Mouse (Mus musculus) retina, postnatal 7 days (tissue): ENCODE data around the gene Tcf12.

Experiments
- DNase-seq: peaks from one replicate; pipeline ENCODE4 v3.0.0-alpha.2; 2012; ENCODE audit warnings: low read depth, low spot score

The Tcf12 gene

DNA sequence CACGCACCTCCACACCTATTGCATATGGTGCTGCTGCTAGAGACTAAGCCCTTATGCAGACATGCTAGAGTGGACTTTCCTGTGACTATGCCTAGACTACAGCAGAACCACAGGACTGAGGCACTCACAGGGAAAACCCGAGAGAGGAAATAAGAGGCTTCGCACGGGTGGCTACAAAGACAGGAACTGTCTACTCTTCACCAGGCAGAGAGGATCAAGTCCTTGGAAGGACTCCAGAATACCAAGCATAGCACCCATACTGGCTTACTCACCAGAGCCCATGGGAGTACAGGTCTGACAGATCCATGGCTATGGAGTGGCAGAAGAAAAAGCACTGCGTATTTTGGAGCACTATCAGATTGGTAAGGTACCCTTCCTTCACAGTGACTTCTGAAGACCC is 269.8 kb downstream of the Tcf12 start:
- no peak for DNase-seq

DNA sequence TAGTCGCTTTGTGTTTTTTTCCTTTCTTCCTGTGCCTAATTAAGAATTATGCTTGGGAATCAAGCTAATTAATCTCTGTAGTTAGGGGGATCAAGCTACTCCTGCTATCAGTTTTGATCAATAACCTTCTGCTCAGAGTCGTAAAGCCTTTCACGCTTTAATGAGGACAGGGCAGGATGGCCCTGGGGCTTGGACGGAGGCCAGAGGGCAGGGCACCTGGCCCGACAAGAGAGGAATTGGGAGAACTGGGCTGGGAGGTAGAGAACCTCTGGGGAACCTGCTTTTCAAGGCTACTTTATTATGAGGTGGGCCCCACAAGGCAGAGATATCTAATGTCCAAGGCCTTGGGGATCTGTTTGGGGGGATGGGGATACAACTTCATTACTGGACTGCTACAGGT is 274.3 kb downstream of the Tcf12 start:
- no peak for DNase-seq

DNA sequence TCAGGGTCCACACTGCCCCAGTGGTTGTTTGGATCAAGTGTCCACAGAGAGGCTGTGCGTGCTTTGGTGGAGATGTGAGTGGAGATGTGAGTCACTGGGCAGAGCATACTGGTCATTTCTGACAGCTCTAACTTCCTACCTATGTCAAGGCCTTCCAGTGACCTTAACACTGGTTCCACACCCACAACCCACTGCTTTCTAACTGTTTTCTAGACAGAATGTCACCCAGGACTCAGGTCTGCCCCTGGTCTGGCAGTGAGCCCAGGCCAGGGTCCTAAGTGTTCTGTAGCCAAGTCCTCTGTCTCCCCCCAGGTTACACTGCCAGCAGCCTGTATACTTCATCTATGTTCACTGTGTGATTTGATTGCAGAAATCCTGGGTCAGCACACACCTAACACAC is 275.3 kb downstream of the Tcf12 start:
- DNase-seq: no peak

DNA sequence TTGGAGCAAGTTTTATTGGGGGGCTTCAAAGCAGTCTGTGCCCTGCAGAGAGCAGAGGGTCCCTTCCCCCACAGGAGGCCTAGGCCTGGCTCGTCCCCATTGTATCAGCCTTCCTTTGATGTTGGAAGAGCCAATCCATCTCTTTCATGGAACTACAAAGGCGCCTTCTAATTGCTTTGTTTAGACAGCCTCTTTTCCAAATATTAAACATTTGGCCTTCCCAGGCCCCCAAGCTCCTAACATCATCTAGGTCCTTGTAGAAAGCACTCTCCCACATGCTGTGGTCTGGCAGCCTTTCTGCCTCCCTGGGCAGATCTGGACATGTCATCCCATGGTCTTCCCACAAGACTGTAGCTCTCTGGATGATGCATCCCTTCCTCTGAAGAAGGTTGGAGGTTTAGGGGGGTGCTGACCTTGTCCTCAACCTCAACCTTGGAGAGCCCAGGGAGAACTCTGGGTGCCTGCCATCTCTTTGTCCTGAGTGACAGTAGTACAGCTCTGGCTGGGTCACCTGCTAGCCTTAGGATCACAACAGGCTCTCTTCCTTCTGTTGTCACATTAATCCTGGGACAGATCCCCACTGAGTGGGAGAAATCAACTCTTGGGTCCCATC is 276.4 kb downstream of the Tcf12 start:
- no peak for DNase-seq

DNA sequence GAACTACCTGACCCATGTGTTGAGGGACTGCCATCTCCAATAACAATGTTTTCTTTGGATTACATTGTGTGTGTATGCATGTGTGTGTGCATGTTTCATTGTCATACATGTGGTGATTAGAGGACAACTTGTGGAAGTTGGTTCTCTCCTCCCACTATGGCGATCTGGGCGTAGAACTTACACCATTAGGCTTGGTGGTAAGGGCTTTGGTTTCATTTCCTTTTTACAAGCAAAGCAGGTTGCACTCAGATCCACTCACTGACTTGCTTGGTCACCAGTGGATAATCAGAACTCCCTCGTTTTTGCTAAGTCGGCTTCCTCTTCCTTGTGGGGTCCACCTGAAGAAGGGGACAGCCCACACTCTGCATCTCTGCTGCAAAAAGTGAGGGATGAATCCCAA is 277.0 kb downstream of the Tcf12 start:
- DNase-seq: no peak

DNA sequence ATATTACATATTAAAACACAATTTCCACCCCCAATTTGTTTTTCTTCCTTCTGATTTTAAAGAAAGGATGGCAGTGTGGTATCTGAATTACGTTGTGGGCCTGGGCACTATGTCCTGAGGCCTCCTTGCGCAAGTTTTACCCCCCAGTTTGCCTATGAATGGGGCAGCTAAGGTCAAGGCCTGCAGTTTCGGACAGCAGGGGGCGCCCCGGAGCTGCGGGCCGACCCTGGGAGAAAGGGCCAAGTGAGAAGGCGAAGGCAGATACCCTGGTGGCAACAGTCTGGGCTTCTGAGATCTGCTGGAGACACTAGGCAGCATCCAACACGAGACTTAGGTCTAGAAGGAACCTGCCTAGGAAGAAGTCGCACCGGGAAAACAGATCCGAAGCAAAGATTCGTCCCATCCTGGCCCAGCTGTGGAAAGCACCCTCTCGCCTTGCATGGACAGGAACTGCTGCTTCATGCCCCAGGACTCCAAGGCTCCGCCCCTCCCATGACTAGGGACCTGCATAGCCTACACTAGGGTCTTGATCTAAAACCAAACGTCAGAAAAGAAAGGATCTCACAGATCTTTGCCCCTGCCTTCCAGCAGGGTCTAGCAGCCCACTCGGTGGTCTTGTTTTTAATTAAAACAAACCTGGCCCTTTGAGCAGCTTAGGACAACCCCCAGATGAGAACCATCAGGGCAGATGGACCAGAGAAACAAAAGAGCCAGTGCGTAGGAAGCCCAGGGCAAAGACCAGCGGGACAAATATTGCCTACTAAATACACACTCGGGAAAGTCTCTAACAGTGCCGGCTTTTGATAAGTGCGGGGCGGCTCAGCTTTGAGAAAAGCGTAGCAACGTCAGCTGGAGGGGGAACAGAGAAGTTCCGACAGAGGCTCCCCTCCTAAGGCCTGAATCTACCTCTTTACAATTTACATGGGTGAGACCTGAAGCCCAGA is 279.6 kb downstream of the Tcf12 start:
- peak; percentile 48 for DNase-seq

DNA sequence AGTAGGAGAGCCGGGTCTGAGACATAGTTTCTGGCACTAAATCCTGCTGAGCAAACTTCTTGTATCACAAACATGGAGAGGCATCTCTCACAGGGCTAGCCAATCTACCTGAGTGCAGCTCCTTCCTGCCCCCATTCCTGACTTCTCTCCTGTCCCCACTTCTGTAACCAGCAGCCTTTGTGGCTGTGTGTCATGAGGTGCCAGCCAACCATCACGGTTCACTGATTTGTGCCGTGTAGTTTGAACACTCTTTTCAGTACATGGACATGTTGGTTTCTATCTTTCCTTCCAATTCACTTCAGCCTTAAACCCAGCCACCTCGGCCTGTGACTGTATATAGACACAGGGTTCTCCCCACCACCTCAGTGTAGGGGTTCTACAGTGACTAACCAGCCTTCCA is 280.7 kb downstream of the Tcf12 start:
- no peak for DNase-seq

DNA sequence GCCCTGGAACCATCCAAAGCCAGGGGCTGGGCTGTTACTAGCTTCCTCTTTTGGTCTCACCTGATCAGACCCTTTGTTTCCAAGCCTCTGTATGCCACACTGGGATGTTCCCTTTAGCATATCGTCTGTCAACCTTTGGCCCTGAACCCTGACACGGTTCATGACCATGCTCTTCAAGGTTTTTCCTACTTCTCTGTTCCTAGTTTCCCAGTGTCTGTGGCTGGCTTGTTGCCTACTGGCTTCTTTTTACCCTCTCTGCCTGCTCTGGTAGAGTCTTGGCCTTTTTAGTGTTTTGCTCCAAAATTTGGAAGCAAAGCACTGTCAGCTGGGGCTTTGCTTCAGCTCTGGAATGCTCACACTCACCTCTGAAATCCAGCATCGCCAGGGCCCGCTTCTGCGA is 281.3 kb downstream of the Tcf12 start:
- no peak for DNase-seq

DNA sequence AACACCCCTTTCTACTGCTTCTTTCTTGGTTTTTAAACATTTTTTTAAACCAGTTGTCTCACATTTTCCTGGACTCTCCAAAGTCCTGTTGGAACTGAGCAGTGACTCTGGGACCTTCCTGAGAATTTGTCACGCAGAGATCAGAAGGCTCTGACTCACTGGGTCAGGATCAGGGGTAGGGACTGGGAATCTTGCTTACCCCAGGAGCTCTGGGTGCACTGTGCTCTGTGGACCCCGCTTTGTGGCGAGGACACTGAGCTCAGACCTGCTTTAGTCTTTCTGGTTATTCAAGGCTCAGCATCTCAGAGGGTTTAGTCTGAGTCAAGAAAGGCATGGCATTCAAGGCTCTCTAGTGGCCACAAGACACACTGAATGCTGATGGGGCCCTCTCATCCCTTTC is 281.9 kb downstream of the Tcf12 start:
- DNase-seq: no peak

DNA sequence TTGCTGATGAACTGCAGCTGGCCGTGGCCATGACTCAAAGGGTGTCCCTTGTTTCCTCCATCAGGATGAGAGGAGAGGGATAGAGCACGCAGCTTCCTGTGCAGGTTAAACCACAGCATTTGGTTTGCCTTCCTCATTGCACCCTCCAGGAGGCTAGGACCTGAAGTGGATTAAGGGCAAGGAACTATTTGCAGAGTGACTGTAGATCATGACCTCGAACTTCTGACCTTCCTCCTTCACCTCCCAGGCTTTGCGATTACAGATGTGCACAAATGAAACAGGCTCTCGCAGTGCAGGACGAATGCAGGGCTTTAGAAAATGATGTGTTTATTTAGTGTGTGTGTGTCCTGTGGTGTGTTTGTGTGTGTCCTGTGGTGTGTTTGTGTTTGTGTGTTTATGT is 282.5 kb downstream of the Tcf12 start:
- no peak for DNase-seq

DNA sequence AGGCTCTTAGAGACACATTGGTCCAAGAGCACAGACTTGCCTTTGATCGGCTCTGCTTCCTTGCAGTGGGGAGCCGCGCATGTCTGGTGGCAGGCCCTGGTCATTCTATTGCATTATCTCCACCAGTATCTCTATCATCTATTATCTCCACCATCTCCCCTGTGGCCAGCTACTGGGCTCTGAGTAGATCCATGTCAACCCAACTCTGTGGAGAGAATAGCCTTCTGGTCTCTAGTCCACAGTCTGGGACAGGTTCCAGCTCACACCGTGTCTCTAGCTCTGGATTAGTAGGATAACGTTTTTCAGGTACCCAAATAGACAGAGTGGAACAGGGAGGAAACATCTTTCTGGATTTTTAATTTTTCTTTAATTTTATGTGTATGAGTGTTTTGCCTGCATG is 284.3 kb downstream of the Tcf12 start:
- no peak for DNase-seq

DNA sequence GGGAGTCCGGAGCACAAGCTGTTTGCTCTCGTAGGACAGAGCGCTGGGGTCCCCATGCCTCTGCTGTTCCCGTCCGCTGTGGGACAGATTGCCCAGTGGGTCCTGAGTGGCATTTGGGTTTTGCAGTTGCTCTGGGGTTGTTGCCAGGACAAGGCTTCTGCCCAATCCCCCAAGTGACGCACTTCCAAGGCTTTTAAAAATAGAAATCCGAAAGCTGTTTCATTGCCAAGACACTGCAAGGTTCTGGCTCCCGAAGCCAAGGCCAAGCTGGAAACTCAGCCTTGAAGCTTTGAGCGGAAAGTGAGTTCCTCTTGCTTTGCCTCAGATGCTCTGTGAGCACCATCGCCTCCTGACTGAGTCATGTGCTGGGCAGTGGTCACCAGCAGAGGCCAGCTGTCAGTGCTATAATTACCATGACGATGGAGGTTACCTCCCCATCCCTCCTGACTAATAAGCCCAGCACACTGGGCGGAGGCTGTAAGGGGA is 285.6 kb downstream of the Tcf12 start:
- DNase-seq: no peak

DNA sequence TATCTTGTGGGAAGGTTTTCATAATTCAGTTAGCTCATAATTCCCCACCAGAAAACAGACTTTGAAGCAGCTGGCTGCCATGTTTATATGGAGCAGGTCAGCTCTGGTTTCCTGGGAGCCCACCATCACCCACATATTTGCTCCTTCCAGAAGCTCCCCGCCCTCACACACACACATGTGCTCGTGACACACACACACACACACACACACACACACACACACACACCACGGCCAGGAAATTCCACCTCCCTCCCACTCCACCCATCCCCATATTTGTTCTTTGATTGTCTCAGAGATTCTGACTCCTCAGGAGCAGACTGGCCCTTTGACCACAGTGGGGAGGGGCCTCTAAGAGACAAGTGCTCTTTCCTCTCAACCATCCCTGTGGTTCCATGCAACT is 289.7 kb downstream of the Tcf12 start:
- DNase-seq: no peak

DNA sequence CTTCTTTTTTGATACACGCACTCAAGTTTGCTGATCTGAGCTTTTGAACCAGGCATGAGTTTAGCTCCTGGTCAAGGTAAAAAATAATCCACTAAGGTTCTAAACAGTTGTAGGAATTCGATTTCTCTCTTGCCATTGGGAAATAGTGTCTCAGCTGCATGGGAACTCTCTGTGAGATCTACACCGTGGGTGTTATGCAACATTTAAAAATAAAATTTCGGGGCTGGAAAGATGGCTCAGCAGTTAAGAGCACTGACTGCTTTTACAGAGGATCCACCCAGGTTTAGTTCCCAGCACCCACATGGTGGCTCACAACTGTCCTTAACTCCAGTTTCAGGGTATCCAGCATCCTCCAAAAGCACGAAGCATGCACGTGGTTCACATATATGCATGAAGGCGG is 293.2 kb downstream of the Tcf12 start:
- DNase-seq: no peak

DNA sequence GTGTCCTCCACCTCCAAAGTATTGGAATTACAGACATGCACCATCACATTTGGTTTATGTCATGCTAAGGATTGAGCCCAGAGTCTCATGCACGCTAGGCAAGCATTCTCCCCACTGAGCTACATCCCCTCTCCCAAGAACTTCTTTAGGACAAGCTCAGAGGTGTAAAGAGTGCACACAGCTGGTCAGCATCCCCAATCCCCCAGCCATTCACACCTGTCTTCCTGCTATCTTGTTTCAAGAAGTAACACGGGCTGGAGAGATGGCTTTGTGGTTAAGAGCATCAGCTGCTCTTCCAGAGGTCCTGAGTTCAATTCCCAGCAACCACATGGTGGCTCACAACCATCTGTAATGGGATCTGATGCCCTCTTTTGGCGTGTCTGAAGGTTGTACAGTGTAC is 295.6 kb downstream of the Tcf12 start:
- DNase-seq: no peak

DNA sequence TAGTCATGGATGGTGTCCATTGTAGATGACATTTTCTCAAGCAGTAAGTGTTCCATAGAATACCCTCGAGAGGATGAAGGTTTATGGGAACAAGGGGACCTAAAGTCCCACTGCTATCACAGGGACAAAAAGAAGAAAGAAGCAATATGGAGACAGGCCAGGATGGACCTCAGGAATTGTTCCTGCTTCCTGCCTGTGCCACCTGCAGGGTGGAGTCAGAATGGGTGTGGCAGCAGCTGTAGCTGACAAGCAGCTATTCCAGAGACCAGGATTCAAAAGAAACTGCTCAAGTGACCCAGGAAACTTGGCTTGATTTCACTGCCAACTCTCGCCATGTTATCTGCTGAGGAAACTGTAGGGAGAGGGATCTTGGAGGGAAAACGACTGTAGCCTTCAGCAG is 298.1 kb downstream of the Tcf12 start:
- DNase-seq: no peak

DNA sequence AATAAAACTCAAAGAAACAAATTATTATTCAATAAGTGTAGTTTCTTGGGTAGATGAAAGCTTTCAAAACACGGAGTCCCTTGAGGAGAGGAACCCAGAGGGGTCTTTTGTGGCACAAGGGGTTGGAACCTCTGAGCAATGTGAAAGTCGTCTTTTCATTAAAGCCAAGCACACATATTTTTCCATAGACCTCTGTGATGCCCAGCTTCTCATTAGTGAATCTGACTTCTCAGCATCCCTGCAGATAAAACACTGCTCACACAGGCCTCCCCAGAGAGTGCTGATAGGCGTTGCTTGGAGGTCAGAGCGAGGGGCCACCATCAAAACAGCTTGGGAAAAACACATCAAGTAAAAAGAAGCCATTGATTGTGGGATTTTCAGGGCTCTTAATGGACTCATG is 298.8 kb downstream of the Tcf12 start:
- DNase-seq: no peak

DNA sequence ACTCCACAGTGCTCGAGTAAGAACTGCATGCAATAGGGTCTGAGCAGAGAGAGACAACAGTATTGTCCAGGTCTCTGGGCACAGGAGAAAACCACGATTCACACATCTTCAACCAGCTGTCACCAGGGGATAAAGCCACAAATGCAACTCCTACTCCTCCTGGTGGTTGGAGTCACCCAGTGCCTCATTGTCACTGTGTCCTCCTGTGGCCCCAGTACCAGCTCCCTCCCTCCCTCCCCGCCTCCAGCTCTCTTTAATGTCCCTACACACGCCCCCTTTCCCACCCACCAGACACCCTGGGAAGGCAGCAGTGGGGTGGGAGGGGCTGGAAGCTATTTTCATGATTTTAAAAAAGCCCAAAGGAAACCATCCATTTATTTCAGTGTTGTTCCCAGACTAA is 299.3 kb downstream of the Tcf12 start:
- DNase-seq: no peak

DNA sequence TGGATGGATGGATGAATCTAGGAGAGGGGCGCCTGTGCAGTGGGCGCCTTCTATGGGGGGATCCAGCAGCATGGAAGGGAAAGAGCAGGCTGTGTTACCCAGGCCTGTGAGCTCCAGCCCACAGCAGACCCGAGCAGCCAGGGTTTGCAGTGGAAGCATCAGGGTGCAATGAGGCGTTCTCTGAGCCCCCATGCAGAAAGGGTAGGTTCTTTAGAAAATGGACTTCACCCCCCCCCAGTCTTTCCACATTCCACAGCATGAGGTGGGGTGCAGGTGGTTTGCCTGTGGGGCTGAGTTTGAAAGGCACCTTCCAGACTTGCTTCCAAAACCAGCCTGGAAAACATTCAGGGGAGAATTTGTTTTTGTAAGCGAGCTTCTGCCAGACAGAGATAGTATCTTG is 300.3 kb downstream of the Tcf12 start:
- no peak for DNase-seq

DNA sequence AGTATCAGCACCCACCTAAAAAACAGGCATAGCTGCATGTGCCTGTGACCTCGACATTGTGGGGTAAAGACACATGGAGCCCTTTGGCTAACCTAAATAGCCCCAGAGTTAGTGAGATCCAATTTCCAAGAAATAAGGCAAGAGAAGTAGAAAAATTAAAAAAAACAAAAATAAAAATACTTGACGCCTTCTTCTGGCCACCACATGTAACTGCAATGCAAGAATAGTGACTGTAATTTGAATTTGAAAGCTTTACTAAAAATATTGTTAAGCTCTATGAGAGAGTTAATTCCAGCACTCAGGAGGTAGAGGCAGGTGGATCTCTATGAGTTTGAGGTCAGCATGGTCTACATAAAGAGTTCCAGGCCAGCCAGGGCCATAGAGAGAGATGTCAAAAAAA is 300.9 kb downstream of the Tcf12 start:
- no peak for DNase-seq

DNA sequence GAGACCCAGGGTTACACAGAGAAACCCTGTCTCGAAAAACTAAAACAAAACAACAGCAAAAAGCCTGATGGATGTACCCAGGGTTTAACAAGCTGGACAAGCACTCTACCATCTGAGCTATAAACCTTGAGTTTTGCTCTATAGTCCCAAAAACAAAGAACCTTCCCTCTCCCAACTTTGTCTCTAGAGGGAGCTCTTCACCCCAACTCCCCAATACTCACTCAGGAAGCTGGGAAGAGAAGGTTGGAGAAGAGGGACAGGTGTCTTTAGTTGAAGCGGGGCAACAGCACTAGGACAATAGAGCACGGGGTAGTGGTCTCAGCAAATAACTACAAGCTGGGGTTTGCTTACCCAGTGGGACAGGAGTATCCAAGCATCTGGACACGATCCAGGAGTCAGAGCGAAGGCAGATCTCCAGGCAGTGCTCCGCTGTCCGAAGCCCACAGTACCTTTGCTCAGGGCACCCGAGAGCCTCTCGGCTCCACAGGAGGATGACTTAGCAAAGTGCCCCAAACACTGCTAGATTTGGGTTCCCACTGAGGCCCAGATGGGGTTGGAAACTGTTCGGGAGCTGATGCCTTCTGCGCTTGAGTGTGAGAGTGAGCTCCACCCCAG is 302.9 kb downstream of the Tcf12 start:
- DNase-seq: no peak

DNA sequence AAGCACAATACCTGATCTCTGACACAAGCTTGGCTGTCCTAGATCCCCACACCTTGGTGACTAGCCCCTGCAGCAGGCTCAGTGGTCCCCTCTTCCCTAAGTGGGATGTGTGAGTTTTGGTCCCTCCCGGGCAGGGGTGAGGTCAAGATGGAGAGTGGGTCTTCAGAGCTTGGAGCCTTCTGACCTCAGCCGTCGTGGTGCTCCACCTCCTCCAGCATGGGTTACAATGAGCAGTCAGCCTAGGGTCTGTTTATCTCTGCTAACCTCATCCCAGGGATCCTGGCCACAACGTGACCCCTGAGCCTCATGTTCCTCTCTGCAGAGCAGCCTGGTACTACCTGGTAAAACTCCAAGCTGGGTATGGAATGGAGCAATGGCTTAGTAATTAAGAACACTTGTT is 303.9 kb downstream of the Tcf12 start:
- no peak for DNase-seq

DNA sequence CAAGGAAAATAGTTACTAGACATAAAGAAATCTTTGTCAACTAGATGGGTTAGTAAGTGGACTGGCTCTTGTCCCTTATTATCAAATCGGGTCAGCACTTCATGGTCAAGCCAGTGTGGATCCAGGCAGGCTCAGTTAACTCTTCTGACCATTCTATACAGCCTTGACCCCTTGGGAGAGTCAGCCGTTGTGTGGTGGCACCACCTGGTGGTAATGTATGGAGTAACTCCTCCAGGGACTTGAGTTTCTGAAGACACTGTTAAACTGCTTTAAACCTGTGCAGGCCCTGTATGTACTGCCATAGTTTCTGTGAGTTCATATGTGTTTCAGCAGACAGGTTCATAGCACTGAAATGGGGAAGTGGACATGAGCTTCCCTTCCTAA is 305.3 kb downstream of the Tcf12 start:
- DNase-seq: peak; percentile 70
